In the genomic region with DNA sequence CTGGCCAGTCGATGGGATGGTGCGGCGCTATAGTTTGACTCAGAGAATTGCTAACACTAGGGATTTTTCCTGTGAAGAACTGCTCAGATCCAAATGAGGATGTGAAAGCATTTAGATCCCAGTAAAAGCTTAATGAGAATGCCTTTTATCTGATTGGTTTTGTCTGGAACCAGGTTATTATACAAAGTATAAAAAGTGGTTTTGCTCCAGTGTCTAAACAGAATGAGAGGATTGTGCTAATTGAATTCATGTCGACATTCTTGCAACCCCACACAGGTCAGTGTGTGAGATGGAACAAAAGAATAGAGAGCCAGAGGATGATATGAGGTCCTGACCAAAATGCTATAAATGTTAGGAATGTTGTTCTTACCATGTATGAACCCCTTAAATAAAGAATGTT, we compare ENCODE assay signal across 35 mouse cellular contexts.
"Had no signal": no experiment of that assay in that cellular context is flagged by ENCODE, and none has a peak within 500 bp of the region (broad histone marks: within the 10 kb centered on the region; RNA-seq: fewer than 3 reads in every experiment).

No protein-coding gene starts in this region.

- H3K4me3 ChIP-seq: heart, embryonic 10.5 days; heart, embryonic 12.5 days; heart, embryonic 13.5 days; heart, embryonic 15.5 days; hindbrain, embryonic 10.5 days; hindbrain, embryonic 12.5 days; hindbrain, embryonic 13.5 days; hindbrain, embryonic 15.5 days; intestine, embryonic 15.5 days; kidney, embryonic 15.5 days; layer of hippocampus, adult 2 months had no signal

- H3K4me2 ChIP-seq: heart, embryonic 11.5 days; heart, embryonic 12.5 days; heart, embryonic 13.5 days; heart, embryonic 15.5 days; hindbrain, embryonic 12.5 days; hindbrain, embryonic 13.5 days; hindbrain, embryonic 14.5 days; hindbrain, embryonic 15.5 days; intestine, embryonic 15.5 days; kidney, embryonic 15.5 days had no signal

- ATAC-seq: hindbrain, embryonic 16.5 days; hindbrain, postnatal 0 days; inflammation-experienced regulatory T-cells, adult 6 months; intestine, embryonic 15.5 days; intestine, embryonic 16.5 days; intestine, postnatal 0 days had no signal

- H3K27ac ChIP-seq: heart, embryonic 10.5 days; heart, embryonic 13.5 days; heart, embryonic 15.5 days; hindbrain, embryonic 10.5 days; hindbrain, embryonic 12.5 days; hindbrain, embryonic 13.5 days; hindbrain, embryonic 14.5 days; hindbrain, embryonic 15.5 days; hindbrain, postnatal 0 days; intestine, embryonic 15.5 days; kidney, embryonic 15.5 days; kidney, postnatal 0 days; layer of hippocampus, adult 2 months had no signal

- H3K9me3 ChIP-seq: heart, embryonic 10.5 days; heart, embryonic 12.5 days; heart, embryonic 13.5 days; heart, embryonic 15.5 days; hindbrain, embryonic 10.5 days; hindbrain, embryonic 12.5 days; hindbrain, embryonic 13.5 days; hindbrain, embryonic 15.5 days; intestine, embryonic 15.5 days; kidney, embryonic 15.5 days had no signal

- H3K4me1 ChIP-seq: heart, embryonic 10.5 days; heart, embryonic 12.5 days; heart, embryonic 13.5 days; heart, embryonic 15.5 days; intestine, embryonic 15.5 days; kidney, embryonic 15.5 days had no signal

- DNase-seq: heart, postnatal 10 days; heart, postnatal 14 days; heart, postnatal 36 days; heart, postnatal 4 days; kidney, adult 11 months; kidney, adult 18-20 months; kidney, adult 2 months; kidney, adult 8-10 months; kidney, adult 9 months; kidney, postnatal 10 days; kidney, postnatal 14 days; kidney, postnatal 25 days; kidney, postnatal 36 days; kidney, postnatal 4 days; layer of hippocampus, adult 9-11 months; layer of hippocampus, postnatal 36 days had no signal

- H3K9ac ChIP-seq: heart, embryonic 12.5 days; heart, embryonic 13.5 days; heart, embryonic 15.5 days; hindbrain, embryonic 12.5 days; hindbrain, embryonic 13.5 days; hindbrain, embryonic 14.5 days; hindbrain, embryonic 15.5 days; intestine, embryonic 15.5 days; kidney, embryonic 15.5 days had no signal

- H3K27me3 ChIP-seq: heart, embryonic 12.5 days; heart, embryonic 13.5 days; heart, embryonic 15.5 days; hindbrain, embryonic 12.5 days; hindbrain, embryonic 13.5 days; hindbrain, embryonic 15.5 days; intestine, embryonic 15.5 days; kidney, embryonic 15.5 days had no signal

- H3K36me3 ChIP-seq: heart, embryonic 10.5 days; heart, embryonic 12.5 days; heart, embryonic 13.5 days; heart, embryonic 15.5 days; hindbrain, embryonic 10.5 days; hindbrain, embryonic 12.5 days; hindbrain, embryonic 13.5 days; hindbrain, embryonic 15.5 days; intestine, embryonic 15.5 days; kidney, embryonic 15.5 days had no signal
